In the genomic region with DNA sequence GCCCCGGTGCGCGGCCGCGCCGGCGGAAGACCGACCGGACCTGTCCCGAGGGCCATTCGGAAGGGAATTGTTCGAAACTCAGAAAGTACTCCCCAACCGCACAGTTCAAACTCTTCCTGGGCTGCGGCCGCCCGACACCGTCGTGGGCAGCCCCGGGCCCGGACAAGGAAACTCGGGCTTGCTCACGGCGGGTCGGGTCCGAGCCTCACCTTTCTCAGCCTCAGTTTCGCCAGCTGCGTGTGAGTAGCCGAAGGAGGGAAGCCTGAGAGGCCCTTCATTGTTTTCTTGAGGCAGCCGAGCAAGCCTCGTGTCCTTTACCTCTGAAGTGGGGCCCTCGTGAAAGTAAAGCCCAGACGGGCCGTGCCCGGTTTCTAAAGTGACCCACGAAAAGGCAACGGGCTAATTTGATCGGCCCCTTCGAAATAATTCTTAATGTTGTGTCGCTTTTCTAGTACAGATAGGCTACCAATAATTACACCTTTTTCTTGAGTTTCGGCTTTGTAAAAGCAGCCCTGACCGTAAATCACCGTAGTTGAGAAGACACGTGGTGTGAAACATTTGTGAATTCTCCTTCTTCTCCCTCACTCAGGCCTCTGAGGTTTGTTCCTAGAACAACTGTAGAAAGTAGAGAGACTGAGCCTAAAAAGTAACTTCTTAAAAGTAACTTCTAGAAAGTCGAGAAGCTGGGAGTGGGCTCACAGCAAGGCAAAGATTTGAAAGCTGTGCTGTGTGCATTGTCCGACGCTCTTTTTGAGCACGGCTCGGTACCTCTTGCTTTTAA, we compare ENCODE assay signal across 8 mouse cellular contexts. TPM values are rescaled to one million over a fixed set of nuclear protein-coding genes. Genes with fewer than 3 reads are reported as not detected.
DNase-seq lines count a peak whose midpoint lies in the region; ATAC-seq and TF ChIP-seq lines count a peak whose summit lies in the region.

No protein-coding gene starts in this region.

- no peaks in the 10 kb centered on the region for H3K9me3 ChIP-seq in lung, postnatal 0 days (ENCODE audit: low read length)

- peak overlapping the region; percentile 43 for H3K9ac ChIP-seq in lung, postnatal 0 days (replicated peaks; ENCODE audit: low read depth)

- H3K27ac ChIP-seq in lung, postnatal 0 days (ENCODE audit: low read length): peak overlapping the region; percentile 89
- no peak overlapping the region for H3K27ac ChIP-seq in cerebellum, adult 2 months (ENCODE audit: insufficient read depth, low read length)

- H3K4me2 ChIP-seq in lung, postnatal 0 days (replicated peaks; ENCODE audit: low read depth, low read length): peak overlapping the region; percentile 64

- ATAC-seq in lung, postnatal 0 days: peak; percentile 6; the same call in 1 of the 2 replicates

- peaks cover 12% of the 10 kb centered on the region for H3K27me3 ChIP-seq in lung, postnatal 0 days (replicated peaks; ENCODE audit: insufficient read depth, low read length)
- H3K27me3 ChIP-seq in cerebellum, adult 2 months (ENCODE audit: control insufficient read depth, insufficient read depth, low read length): peaks cover 5% of the 10 kb centered on the region; the same call in 1 of the 2 replicates

- peak overlapping the region; percentile 67 for H3K4me3 ChIP-seq in lung, postnatal 0 days (ENCODE audit: low read depth, low read length)
- no peak overlapping the region for H3K4me3 ChIP-seq in cerebellum, adult 2 months (replicated peaks; ENCODE audit: insufficient read depth, low read depth, low read length)

- H3K4me1 ChIP-seq in lung, postnatal 0 days (ENCODE audit: insufficient read depth, low read depth, low read length): no peaks in the 10 kb centered on the region
- H3K4me1 ChIP-seq in cerebellum, adult 2 months (ENCODE audit: control insufficient read depth, insufficient read depth, low read length): no peaks in the 10 kb centered on the region; the same call in 1 of the 2 replicates

- intact Hi-C loops in heart, postnatal 10 days (cut with DNase I): loop anchor here (1.0 kb wide), 1 partner anchor 217 kb away; no protein-coding TSS in a partner anchor

- WGBS in lung, postnatal 0 days: 6% methylated on average over 40 of the region's 48 CpGs
- 18% methylated on average over 48 of the region's 48 CpGs for WGBS in cerebellum, adult 2 months

- no peaks in the 10 kb centered on the region for H3K36me3 ChIP-seq in lung, postnatal 0 days (ENCODE audit: insufficient read depth, low read length)

- TF ChIP-seq CTCF in lung, postnatal 0 days (IDR thresholded peaks at IDR 0.05): no peak
- TF ChIP-seq CTCF in cerebellum, adult 2 months (IDR thresholded peaks at IDR 0.05; ENCODE audit: borderline replicate concordance, insufficient read depth, low read depth, low read length): no peak

- no peak for TF ChIP-seq POLR2A in cerebellum, adult 2 months (IDR thresholded peaks at IDR 0.05; ENCODE audit: borderline replicate concordance, insufficient read depth, low read length)

- TF ChIP-seq EP300 in lung, postnatal 0 days (IDR thresholded peaks at IDR 0.05): no peak

- peak; percentile 9 for DNase-seq in adrenal gland, postnatal 25 days
- DNase-seq in adrenal gland, postnatal 14 days: no peak
- peak; percentile 47 for DNase-seq in R1 (ENCODE audit: low read depth, low spot score)
- peak; percentile 36 for DNase-seq in heart, postnatal 10 days
- DNase-seq in lung, postnatal 0 days (ENCODE audit: low spot score): peak; percentile 24
- no peak for DNase-seq in cerebellum, adult 2 months
- no peak for DNase-seq in layer of hippocampus, adult 18-20 months (ENCODE audit: low spot score in 2 of 2)
- no peak for DNase-seq in B cell, adult 2 months

RNA-seq across cellular contexts. Expression of gene Grb10, which starts 0.6 kb away (rescaled TPM):
- total RNA-seq in adrenal gland, postnatal 25 days (2021): 103 and 108 TPM in 2 replicates
- total RNA-seq in adrenal gland, postnatal 14 days (2021): 149 and 158 TPM in 2 replicates
- 100 to 1,000 TPM; 233 to 235 TPM for total RNA-seq in heart, postnatal 10 days (2021)
- 86.9 and 92.2 TPM in 2 replicates for polyA plus RNA-seq in lung, postnatal 0 days (2015; fragmentation: Nextera tagmentation; extraction: Ambion mirVana)
- polyA plus RNA-seq in cerebellum, adult 2 months (2012; rRNA removed): 34.9 and 35.7 TPM in 2 replicates
- 10 to 100 TPM; 27.5 to 30.9 TPM for total RNA-seq in layer of hippocampus, adult 18-20 months (2021)

Comparison
In these comparisons a context has a peak if more than half of its experiments do, and no peak if none do; other contexts are left out.
1. DNase-seq: peak in adrenal gland, postnatal 25 days (single experiment), R1 (single experiment), heart, postnatal 10 days (2 of 2) and lung, postnatal 0 days (single experiment); none in adrenal gland, postnatal 14 days (single experiment), cerebellum, adult 2 months (0 of 2), layer of hippocampus, adult 18-20 months (0 of 2) and B cell, adult 2 months (0 of 2).